Mouse (Mus musculus) forebrain, embryonic 12.5 days (tissue): ENCODE results near the gene Nckipsd. TPM values are rescaled to one million over a fixed set of nuclear protein-coding genes. Genes with fewer than 3 reads are reported as not detected.

ENCODE experiments used
- ATAC-seq: fragments of 200-750 bp; cut with Nextera tagmentation; 2 replicates; pipeline ENCODE4 v1.8.0; 2017; ENCODE audit warnings: moderate TSS enrichment; ENCODE audit not compliant: low FRiP score
- H3K27ac ChIP-seq: fragments of 300-500 bp; sonication (generic); 2 replicates; pipeline ENCODE4 v1.5.1; 2016; ENCODE audit warnings: mild to moderate bottlenecking
- H3K27me3 ChIP-seq: fragments of 300-500 bp; sonication (generic); 2 replicates; pipeline ENCODE4 v1.6.1; 2016; ENCODE audit warnings: mild to moderate bottlenecking
- H3K36me3 ChIP-seq: fragments of 300-500 bp; sonication (generic); replicated peaks from 2 replicates; pipeline ENCODE4 v1.6.1; 2016; ENCODE audit warnings: mild to moderate bottlenecking
- H3K4me1 ChIP-seq: fragments of 300-500 bp; sonication (generic); 2 replicates; pipeline ENCODE4 v1.6.1; 2016
- H3K4me2 ChIP-seq: fragments of 300-500 bp; sonication (generic); 2 replicates; pipeline ENCODE4 v1.6.1; 2016; ENCODE audit warnings: mild to moderate bottlenecking, moderate library complexity
- H3K4me3 ChIP-seq: fragments of 300-500 bp; sonication (generic); replicated peaks from 2 replicates; pipeline ENCODE4 v1.5.1; 2016; ENCODE audit warnings: mild to moderate bottlenecking
- H3K9ac ChIP-seq: fragments of 300-500 bp; sonication (generic); 2 replicates; pipeline ENCODE4 v1.6.1; 2016; ENCODE audit warnings: mild to moderate bottlenecking
- H3K9me3 ChIP-seq: fragments of 300-500 bp; sonication (generic); 2 replicates; pipeline ENCODE4 v1.6.1; 2016
- WGBS: fragments of 180-500 bp; shearing (Covaris S2); methylation state at CpG from one replicate; pipeline ENCODE4 v1.1.7; 2016; 5-methylcytosine and 5-hydroxymethylcytosine counted together
- polyA plus RNA-seq: library from polyadenylated mRNA; unstranded; fragments of >200 nt; fragmentation: Nextera tagmentation; extraction: Ambion mirVana; gene quantifications from 2 replicates; pipeline ENCODE4 v1.2.1, GENCODE M21; 2016

The Nckipsd gene
- 14.3 and 17.3 TPM in 2 replicates for polyA plus RNA-seq

- H3K4me1 ChIP-seq: peaks cover 15% of the 10 kb centered on the region
- under 1% methylated on average over 60 of the region's 62 CpGs for WGBS
- H3K4me2 ChIP-seq: peak within 1 kb of the TSS; percentile 87
- no peaks in the 10 kb centered on the region for H3K9me3 ChIP-seq
- H3K9ac ChIP-seq: peak within 1 kb of the TSS; percentile 92
- H3K36me3 ChIP-seq: peaks cover 59% of the 10 kb centered on the region
- H3K27ac ChIP-seq: peak within 1 kb of the TSS; percentile 38; the same call in 1 of the 2 replicates
- peak within 1 kb of the TSS; percentile 79 for H3K4me3 ChIP-seq
- ATAC-seq: peak; percentile 90
- H3K27me3 ChIP-seq: no peaks in the 10 kb centered on the region; the same call in 1 of the 2 replicates
Observed at GRCm38 (mm10) chr9:108808163-108808665, at the start of gene Nckipsd. Gene Nckipsd (plus strand): TSS chr9:108808368.

- WGBS: 93% methylated on average over 20 of the region's 20 CpGs
- Histone ChIP-seq H3K9me3 (no peaks in the 10 kb centered on the region), H3K36me3 (no peaks in the 10 kb centered on the region), H3K27ac (no peak overlapping the region), H3K9ac (no peak overlapping the region), H3K4me1 (no peaks in the 10 kb centered on the region), H3K4me2 (no peak overlapping the region), H3K27me3 (no peaks in the 10 kb centered on the region), H3K4me3 (no peak overlapping the region)
- no peak for ATAC-seq
Observed at GRCm38 (mm10) chr9:108759121-108759520, 49.0 kb upstream of the Nckipsd start.

- H3K36me3 ChIP-seq: no peaks in the 10 kb centered on the region
- no peaks in the 10 kb centered on the region for H3K9me3 ChIP-seq
- WGBS: 60% methylated on average over 2 of the region's 2 CpGs
- H3K4me2 ChIP-seq: no peak overlapping the region
- no peaks in the 10 kb centered on the region for H3K27me3 ChIP-seq
- no peaks in the 10 kb centered on the region for H3K4me1 ChIP-seq
- no peak overlapping the region for H3K4me3 ChIP-seq
- no peak overlapping the region for H3K9ac ChIP-seq
- no peak for ATAC-seq
- H3K27ac ChIP-seq: no peak overlapping the region
Observed at GRCm38 (mm10) chr9:108759805-108760204, 48.4 kb upstream of the Nckipsd start.

- no peak for ATAC-seq
- no peak overlapping the region for H3K4me3 ChIP-seq
- no peak overlapping the region for H3K4me2 ChIP-seq
Observed at GRCm38 (mm10) chr9:108761561-108761960, 46.6 kb upstream of the Nckipsd start.

GRCm38 (mm10) chr9:108764971-108765370, 43.2 kb upstream of the Nckipsd start:
- H3K27ac ChIP-seq: no peak overlapping the region
- no peak for ATAC-seq

More at GRCm38 (mm10) chr9:108761561-108761960, 46.6 kb upstream of the Nckipsd start:
- Histone ChIP-seq H3K9me3 (no peaks in the 10 kb centered on the region), H3K36me3 (no peaks in the 10 kb centered on the region), H3K4me1 (no peaks in the 10 kb centered on the region), H3K27me3 (no peaks in the 10 kb centered on the region), H3K27ac (no peak overlapping the region), H3K9ac (no peak overlapping the region)

GRCm38 (mm10) chr9:108776614-108777013, 31.6 kb upstream of the Nckipsd start:
- Histone ChIP-seq H3K4me3 (no peak overlapping the region), H3K9ac (no peak overlapping the region), H3K27ac (no peak overlapping the region), H3K4me2 (no peak overlapping the region), H3K36me3 (no peaks in the 10 kb centered on the region), H3K9me3 (no peaks in the 10 kb centered on the region), H3K4me1 (peaks cover 6% of the 10 kb centered on the region), H3K27me3 (no peaks in the 10 kb centered on the region)
- ATAC-seq: no peak
- 86% methylated on average over 4 of the region's 4 CpGs for WGBS

More at GRCm38 (mm10) chr9:108764971-108765370, 43.2 kb upstream of the Nckipsd start:
- Histone ChIP-seq H3K36me3 (no peaks in the 10 kb centered on the region), H3K27me3 (no peaks in the 10 kb centered on the region), H3K9ac (no peak overlapping the region), H3K4me3 (no peak overlapping the region), H3K9me3 (no peaks in the 10 kb centered on the region), H3K4me1 (no peaks in the 10 kb centered on the region), H3K4me2 (no peak overlapping the region)
- WGBS: 84% methylated on average over 10 of the region's 10 CpGs

GRCm38 (mm10) chr9:108777276-108777675, 30.9 kb upstream of the Nckipsd start:
- WGBS: 90% methylated on average over 4 of the region's 4 CpGs
- H3K27ac ChIP-seq: no peak overlapping the region
- ATAC-seq: no peak

GRCm38 (mm10) chr9:108780959-108781358, 27.2 kb upstream of the Nckipsd start:
- Histone ChIP-seq H3K9me3 (no peaks in the 10 kb centered on the region), H3K9ac (no peak overlapping the region), H3K4me1 (peaks cover 21% of the 10 kb centered on the region), H3K36me3 (0 out of 2 replicates have a peak, but pooled peaks cover under 1% of the 10 kb centered on the region), H3K27me3 (no peaks in the 10 kb centered on the region), H3K27ac (no peak overlapping the region), H3K4me2 (no peak overlapping the region), H3K4me3 (no peak overlapping the region)
- WGBS: 68% methylated on average over 5 of the region's 5 CpGs
- no peak for ATAC-seq

More at GRCm38 (mm10) chr9:108777276-108777675, 30.9 kb upstream of the Nckipsd start:
- Histone ChIP-seq H3K4me3 (no peak overlapping the region), H3K36me3 (no peaks in the 10 kb centered on the region), H3K4me2 (no peak overlapping the region), H3K9me3 (no peaks in the 10 kb centered on the region), H3K27me3 (no peaks in the 10 kb centered on the region), H3K4me1 (peaks cover 9% of the 10 kb centered on the region), H3K9ac (no peak overlapping the region)

GRCm38 (mm10) chr9:108781891-108782290, 26.3 kb upstream of the Nckipsd start:
- no peak overlapping the region for H3K9ac ChIP-seq
- H3K9me3 ChIP-seq: no peaks in the 10 kb centered on the region
- H3K27ac ChIP-seq: 0 out of 2 replicates have a peak overlapping the region, but pooled peaks have one; percentile 8
- peaks cover 30% of the 10 kb centered on the region for H3K4me1 ChIP-seq
- peaks cover 6% of the 10 kb centered on the region; the same call in 1 of the 2 replicates for H3K36me3 ChIP-seq
- H3K4me3 ChIP-seq: no peak overlapping the region
- no peaks in the 10 kb centered on the region for H3K27me3 ChIP-seq
- H3K4me2 ChIP-seq: no peak overlapping the region
- no peak for ATAC-seq
- WGBS: 77% methylated on average over 4 of the region's 4 CpGs

- WGBS: 14% methylated on average over 9 of the region's 9 CpGs
- Histone ChIP-seq H3K9me3 (no peaks in the 10 kb centered on the region), H3K4me3 (peak overlapping the region; percentile 86), H3K27ac (peak overlapping the region; percentile 93), H3K4me1 (peaks cover 41% of the 10 kb centered on the region), H3K9ac (peak overlapping the region; percentile 88), H3K27me3 (no peaks in the 10 kb centered on the region), H3K36me3 (peaks cover 10% of the 10 kb centered on the region; the same call in 1 of the 2 replicates), H3K4me2 (peak overlapping the region; percentile 80)
- peak; percentile 8 for ATAC-seq
Observed at GRCm38 (mm10) chr9:108782836-108783547, 25.2 kb upstream of the Nckipsd start.

- H3K4me3 ChIP-seq: peak within 1 kb of the TSS; percentile 86
- H3K4me2 ChIP-seq: peak within 1 kb of the TSS; percentile 80
- H3K9ac ChIP-seq: peak within 1 kb of the TSS; percentile 88
- no peaks in the 10 kb centered on the region for H3K27me3 ChIP-seq
- H3K4me1 ChIP-seq: peaks cover 49% of the 10 kb centered on the region
- peaks cover 10% of the 10 kb centered on the region; the same call in 1 of the 2 replicates for H3K36me3 ChIP-seq
- no peaks in the 10 kb centered on the region for H3K9me3 ChIP-seq
- ATAC-seq: peak; percentile 99
- WGBS: under 1% methylated on average over 56 of the region's 56 CpGs
- H3K27ac ChIP-seq: peak within 1 kb of the TSS; percentile 93
Observed at GRCm38 (mm10) chr9:108783548-108784463, 24.4 kb upstream of the Nckipsd start, which contains the start of gene Ip6k2. Gene Ip6k2 (plus strand): TSS chr9:108783796.

- Histone ChIP-seq H3K27me3 (no peaks in the 10 kb centered on the region), H3K27ac (peak overlapping the region; percentile 66), H3K4me3 (peak overlapping the region; percentile 86), H3K36me3 (peaks cover 10% of the 10 kb centered on the region; the same call in 1 of the 2 replicates), H3K4me1 (peaks cover 61% of the 10 kb centered on the region), H3K9me3 (no peaks in the 10 kb centered on the region), H3K4me2 (peak overlapping the region; percentile 80), H3K9ac (peak overlapping the region; percentile 88)
- no peak for ATAC-seq
Observed at GRCm38 (mm10) chr9:108785416-108785815, 22.8 kb upstream of the Nckipsd start.
